Mouse (Mus musculus) embryonic facial prominence, embryonic 10.5 days (tissue): ENCODE measurements at regions not wholly inside any gene's neighbourhood (a gene's known extent, or its start where the extent isn't known, plus 50 kb on each side); places are given as distances from the start of the nearest gene placed in this dataset.

Experiments
- DNase-seq: peaks from one replicate; pipeline ENCODE4 v3.0.0-alpha.2; 2017; ENCODE audit warnings: low spot score
- H3K27ac ChIP-seq: fragments of 300-500 bp; sonication (generic); replicated peaks from 2 replicates; pipeline ENCODE4 v1.5.1; 2016; ENCODE audit warnings: mild to moderate bottlenecking
- H3K27me3 ChIP-seq: fragments of 300-500 bp; sonication (generic); replicated peaks from 2 replicates; pipeline ENCODE4 v1.6.1; 2016; ENCODE audit warnings: low read depth, mild to moderate bottlenecking; ENCODE audit not compliant: poor library complexity, severe bottlenecking
- H3K36me3 ChIP-seq: fragments of 300-500 bp; sonication (generic); replicated peaks from 2 replicates; pipeline ENCODE4 v1.6.1; 2016; ENCODE audit warnings: mild to moderate bottlenecking, moderate library complexity
- H3K4me1 ChIP-seq: fragments of 300-500 bp; sonication (generic); 2 replicates; pipeline ENCODE4 v1.6.1; 2016
- H3K4me3 ChIP-seq: fragments of 300-500 bp; sonication (generic); 2 replicates; pipeline ENCODE4 v1.5.1; 2016; ENCODE audit warnings: mild to moderate bottlenecking, moderate library complexity
- H3K9me3 ChIP-seq: fragments of 300-500 bp; sonication (generic); 2 replicates; pipeline ENCODE4 v1.6.1; 2016; ENCODE audit warnings: mild to moderate bottlenecking
- WGBS: fragments of 180-500 bp; shearing (Covaris S2); methylation state at CpG from one replicate; pipeline ENCODE4 v1.1.7; 2016; 5-methylcytosine and 5-hydroxymethylcytosine counted together

- Histone ChIP-seq H3K4me1 (no peaks in the 10 kb centered on the region), H3K27me3 (no peaks in the 10 kb centered on the region), H3K4me3 (no peak overlapping the region), H3K27ac (no peak overlapping the region), H3K9me3 (no peaks in the 10 kb centered on the region), H3K36me3 (no peaks in the 10 kb centered on the region)
- no peak for DNase-seq
- WGBS, result 89% methylated on average over 1 of the region's 1 CpGs
Observed at GRCm38 (mm10) chr12:58513951-58514350, 244.9 kb upstream of the Clec14a start.

DNA sequence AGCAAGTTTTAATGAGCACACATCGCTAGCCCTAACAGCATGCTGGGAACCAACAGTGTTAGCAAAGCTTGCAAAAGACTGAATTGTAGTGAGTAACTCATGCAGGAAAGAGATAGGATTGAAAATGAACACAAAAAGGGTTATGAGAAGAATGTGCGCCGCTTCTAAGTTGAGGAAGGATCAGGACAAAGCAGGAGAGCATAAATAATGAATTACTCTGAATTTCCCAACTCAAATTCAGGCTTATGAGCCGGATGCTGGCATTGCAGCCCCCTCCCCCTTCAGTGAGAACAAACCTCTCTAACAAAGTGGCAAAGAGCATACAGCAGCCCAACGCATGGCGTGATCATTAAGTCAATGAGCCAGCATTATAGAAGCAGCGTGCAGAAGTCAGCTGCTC lies 243.6 kb upstream of the Clec14a start:
- Histone ChIP-seq H3K4me3 (no peak overlapping the region), H3K4me1 (no peaks in the 10 kb centered on the region), H3K9me3 (no peaks in the 10 kb centered on the region), H3K27me3 (no peaks in the 10 kb centered on the region), H3K36me3 (no peaks in the 10 kb centered on the region), H3K27ac (no peak overlapping the region)
- 63% methylated on average over 7 of the region's 7 CpGs for WGBS
- DNase-seq, result no peak

DNA sequence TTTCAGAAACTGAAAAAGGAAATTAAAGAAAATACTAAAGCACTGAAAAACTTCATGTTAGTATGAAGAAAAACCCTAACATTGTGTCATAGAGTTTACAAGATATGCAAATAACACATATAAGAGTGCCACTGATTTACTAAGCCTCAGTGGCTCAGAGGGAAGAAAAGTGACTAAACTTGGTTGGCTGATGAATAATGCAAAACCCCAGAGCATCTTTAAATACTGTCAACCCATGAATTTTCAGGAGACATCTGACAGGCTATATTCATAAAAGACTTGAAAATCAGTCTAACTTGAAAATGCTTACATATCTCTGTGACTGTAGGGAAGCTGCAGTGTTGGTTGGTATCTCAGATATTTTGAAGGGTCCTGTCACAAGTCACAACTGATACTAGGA lies 235.2 kb upstream of the Clec14a start:
- Histone ChIP-seq H3K27ac (no peak overlapping the region), H3K4me1 (no peaks in the 10 kb centered on the region), H3K36me3 (no peaks in the 10 kb centered on the region), H3K27me3 (no peaks in the 10 kb centered on the region), H3K9me3 (no peaks in the 10 kb centered on the region), H3K4me3 (no peak overlapping the region)
- DNase-seq, result no peak

DNA sequence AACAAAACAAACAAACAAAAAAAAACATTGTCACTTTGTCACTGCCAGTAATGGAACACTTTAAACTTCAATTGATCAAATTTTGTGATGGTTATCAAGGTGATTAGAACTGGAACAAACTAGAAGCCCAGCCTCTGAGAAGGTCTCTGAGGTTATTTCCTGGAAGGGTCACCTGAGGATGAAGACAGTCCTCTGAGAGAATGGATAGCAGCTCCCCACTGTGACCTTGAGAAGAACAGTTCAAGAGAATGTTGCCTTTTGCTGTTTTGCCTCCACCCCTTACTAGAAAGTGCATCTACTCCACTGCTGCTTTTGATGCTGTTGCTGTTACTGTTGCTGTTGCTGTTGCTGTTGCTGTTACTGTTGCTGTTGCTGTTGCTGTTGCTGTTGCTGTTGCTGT lies 205.1 kb upstream of the Clec14a start:
- DNase-seq, result no peak
- Histone ChIP-seq H3K4me3 (no peak overlapping the region), H3K27ac (no peak overlapping the region), H3K4me1 (peaks cover 12% of the 10 kb centered on the region), H3K9me3 (no peaks in the 10 kb centered on the region), H3K27me3 (no peaks in the 10 kb centered on the region), H3K36me3 (no peaks in the 10 kb centered on the region)

DNA sequence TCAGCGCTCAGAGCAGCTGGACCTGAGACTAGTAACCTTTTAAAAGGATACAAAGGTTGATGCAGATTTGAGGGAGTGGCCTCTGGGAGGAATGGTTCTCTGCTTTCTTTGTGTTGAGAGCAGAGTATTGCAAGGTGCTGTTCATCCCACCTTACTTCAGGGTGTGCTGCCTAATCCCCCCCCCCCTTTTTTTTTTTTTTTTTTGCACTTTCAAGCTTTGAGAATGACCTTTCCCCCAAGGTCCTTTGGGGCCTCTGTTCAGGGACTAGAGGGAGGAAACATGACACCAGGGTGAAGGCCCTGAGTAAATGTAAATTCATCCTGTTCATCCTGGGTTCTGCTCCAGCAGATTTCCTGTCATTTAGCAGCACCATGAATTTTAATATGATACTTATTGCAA lies 204.4 kb upstream of the Clec14a start:
- no peaks in the 10 kb centered on the region for H3K9me3 ChIP-seq
- H3K27ac ChIP-seq, result no peak overlapping the region
- WGBS, result 66% methylated on average over 1 of the region's 1 CpGs
- no peak overlapping the region for H3K4me3 ChIP-seq
- no peaks in the 10 kb centered on the region for H3K27me3 ChIP-seq
- H3K4me1 ChIP-seq, result peaks cover 12% of the 10 kb centered on the region
- no peak for DNase-seq
- H3K36me3 ChIP-seq, result no peaks in the 10 kb centered on the region

DNA sequence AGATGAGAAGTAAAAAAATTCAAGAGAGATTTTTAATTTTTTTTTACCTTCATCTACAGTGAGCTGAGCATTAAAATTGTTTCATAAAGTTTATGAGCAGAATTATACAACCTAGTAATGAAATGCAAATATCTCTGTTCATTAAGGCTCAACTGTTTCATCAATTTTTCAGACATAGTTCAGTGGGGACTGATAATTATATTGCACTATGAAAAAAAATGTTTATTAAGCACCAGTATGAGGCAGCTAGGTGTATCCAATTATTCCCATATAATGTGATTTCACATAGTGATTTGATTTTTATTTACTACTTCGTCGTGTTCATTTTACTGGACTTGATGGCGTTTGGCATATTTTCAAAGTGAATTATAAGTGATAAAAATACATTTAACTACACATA lies 191.4 kb upstream of the Clec14a start:
- Histone ChIP-seq H3K4me3 (no peak overlapping the region), H3K9me3 (no peaks in the 10 kb centered on the region), H3K27me3 (no peaks in the 10 kb centered on the region), H3K27ac (no peak overlapping the region), H3K4me1 (no peaks in the 10 kb centered on the region), H3K36me3 (no peaks in the 10 kb centered on the region)
- DNase-seq, result no peak
- WGBS, result 92% methylated on average over 3 of the region's 3 CpGs

DNA sequence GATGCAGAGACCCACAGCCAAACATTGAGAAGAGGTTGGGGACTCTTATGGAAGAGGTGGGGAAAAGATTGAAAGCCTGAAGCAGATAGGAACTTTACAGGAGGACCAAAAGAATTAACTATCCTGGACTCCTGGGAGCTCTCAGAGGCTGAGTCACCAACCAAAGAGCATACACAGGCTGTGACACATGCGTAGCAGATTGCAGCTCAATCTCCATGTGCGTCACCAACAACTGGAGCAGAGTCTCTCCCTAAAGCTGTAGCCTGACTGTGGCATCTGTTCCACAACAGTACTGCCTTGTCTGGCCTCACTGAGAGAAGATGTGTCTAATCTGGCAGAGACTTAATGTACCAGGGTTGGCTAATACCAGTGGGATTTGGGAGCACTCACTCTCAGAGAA lies 185.7 kb upstream of the Clec14a start:
- Histone ChIP-seq H3K27ac (no peak overlapping the region), H3K4me1 (no peaks in the 10 kb centered on the region), H3K27me3 (no peaks in the 10 kb centered on the region), H3K36me3 (no peaks in the 10 kb centered on the region), H3K4me3 (no peak overlapping the region), H3K9me3 (no peaks in the 10 kb centered on the region)
- 85% methylated on average over 2 of the region's 2 CpGs for WGBS
- DNase-seq, result no peak

GRCm38 (mm10) chr12:58443007-58443406 lies 173.9 kb upstream of the Clec14a start:
- H3K27me3 ChIP-seq, result no peaks in the 10 kb centered on the region
- H3K4me1 ChIP-seq, result no peaks in the 10 kb centered on the region
- DNase-seq, result no peak
- no peak overlapping the region for H3K27ac ChIP-seq
- WGBS, result 82% methylated on average over 3 of the region's 3 CpGs
- H3K9me3 ChIP-seq, result no peaks in the 10 kb centered on the region
- H3K36me3 ChIP-seq, result no peaks in the 10 kb centered on the region
- no peak overlapping the region for H3K4me3 ChIP-seq

DNA sequence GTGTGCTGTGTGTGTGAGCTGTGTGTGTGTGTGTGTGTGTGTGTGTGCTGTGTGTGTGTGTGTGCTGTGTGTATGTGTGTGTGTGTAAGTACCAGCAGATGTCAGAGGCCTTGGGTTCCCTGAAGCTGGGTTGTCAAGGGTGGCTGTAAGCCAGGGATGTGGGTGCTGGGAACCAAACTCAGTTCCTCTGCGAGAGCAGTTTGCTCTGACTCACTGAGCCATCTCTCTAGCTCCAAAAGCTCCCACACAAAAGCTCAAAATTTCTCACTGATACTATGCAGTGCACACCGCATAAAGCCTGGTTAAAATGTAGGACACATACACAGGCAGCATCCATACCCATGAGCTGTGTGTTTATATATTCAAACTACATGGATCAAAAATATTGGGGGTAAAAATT lies 172.9 kb upstream of the Clec14a start:
- Histone ChIP-seq H3K27me3 (no peaks in the 10 kb centered on the region), H3K27ac (no peak overlapping the region), H3K9me3 (no peaks in the 10 kb centered on the region), H3K36me3 (no peaks in the 10 kb centered on the region), H3K4me1 (no peaks in the 10 kb centered on the region), H3K4me3 (no peak overlapping the region)
- 93% methylated on average over 2 of the region's 2 CpGs for WGBS
- DNase-seq, result no peak

DNA sequence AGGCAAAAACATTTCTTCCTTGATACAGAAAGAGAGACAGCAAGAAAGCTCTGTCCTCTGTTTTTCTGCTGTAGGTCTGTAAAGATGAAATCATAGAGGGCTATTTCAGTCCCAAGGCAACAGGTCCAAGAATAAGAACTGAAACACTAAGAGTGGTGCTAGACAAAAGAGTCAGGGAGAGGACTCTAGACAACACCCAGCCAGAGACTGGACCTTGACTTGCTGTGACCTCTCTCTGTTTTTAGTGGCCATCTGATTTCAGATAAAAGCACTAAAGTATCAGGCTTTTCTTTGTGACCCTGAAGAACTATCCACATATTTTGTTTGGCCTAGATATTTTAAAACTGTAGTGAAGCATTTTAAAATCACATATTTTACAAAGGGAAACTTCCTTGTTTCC lies 171.6 kb upstream of the Clec14a start:
- Histone ChIP-seq H3K4me3 (no peak overlapping the region), H3K36me3 (no peaks in the 10 kb centered on the region), H3K27me3 (no peaks in the 10 kb centered on the region), H3K9me3 (no peaks in the 10 kb centered on the region), H3K27ac (no peak overlapping the region), H3K4me1 (no peaks in the 10 kb centered on the region)
- DNase-seq, result no peak

GRCm38 (mm10) chr12:58437031-58437430 lies 167.9 kb upstream of the Clec14a start:
- Histone ChIP-seq H3K4me1 (no peaks in the 10 kb centered on the region), H3K27me3 (no peaks in the 10 kb centered on the region), H3K4me3 (no peak overlapping the region), H3K36me3 (no peaks in the 10 kb centered on the region), H3K27ac (no peak overlapping the region), H3K9me3 (no peaks in the 10 kb centered on the region)
- no peak for DNase-seq
- 79% methylated on average over 6 of the region's 6 CpGs for WGBS

GRCm38 (mm10) chr12:58434504-58434903 lies 165.4 kb upstream of the Clec14a start:
- no peaks in the 10 kb centered on the region for H3K4me1 ChIP-seq
- H3K9me3 ChIP-seq, result no peaks in the 10 kb centered on the region
- H3K27me3 ChIP-seq, result no peaks in the 10 kb centered on the region
- H3K36me3 ChIP-seq, result no peaks in the 10 kb centered on the region
- WGBS, result 83% methylated on average over 5 of the region's 5 CpGs
- no peak overlapping the region for H3K27ac ChIP-seq
- DNase-seq, result no peak
- H3K4me3 ChIP-seq, result no peak overlapping the region

DNA sequence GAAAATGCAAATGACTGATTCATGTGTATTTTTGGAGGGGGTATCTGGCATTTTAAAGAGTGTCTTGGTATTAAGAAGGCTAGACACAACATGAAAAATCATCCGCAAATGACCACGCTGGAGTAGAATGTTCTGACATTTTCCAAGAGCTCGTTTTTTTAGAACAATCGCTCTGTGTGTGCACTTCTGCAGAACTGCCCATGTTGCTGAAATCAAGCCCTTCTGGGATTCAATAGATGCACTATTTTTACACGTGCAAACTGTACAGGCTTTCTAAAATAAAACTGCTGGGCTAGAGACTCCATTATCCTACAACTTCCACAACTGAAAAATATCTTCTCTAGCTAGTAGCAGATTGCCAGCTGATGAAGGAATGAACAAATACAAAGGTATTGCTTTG lies 160.8 kb upstream of the Clec14a start:
- Histone ChIP-seq H3K36me3 (no peaks in the 10 kb centered on the region), H3K27ac (no peak overlapping the region), H3K4me3 (no peak overlapping the region), H3K4me1 (no peaks in the 10 kb centered on the region), H3K9me3 (no peaks in the 10 kb centered on the region), H3K27me3 (no peaks in the 10 kb centered on the region)
- WGBS, result 83% methylated on average over 5 of the region's 5 CpGs
- no peak for DNase-seq

DNA sequence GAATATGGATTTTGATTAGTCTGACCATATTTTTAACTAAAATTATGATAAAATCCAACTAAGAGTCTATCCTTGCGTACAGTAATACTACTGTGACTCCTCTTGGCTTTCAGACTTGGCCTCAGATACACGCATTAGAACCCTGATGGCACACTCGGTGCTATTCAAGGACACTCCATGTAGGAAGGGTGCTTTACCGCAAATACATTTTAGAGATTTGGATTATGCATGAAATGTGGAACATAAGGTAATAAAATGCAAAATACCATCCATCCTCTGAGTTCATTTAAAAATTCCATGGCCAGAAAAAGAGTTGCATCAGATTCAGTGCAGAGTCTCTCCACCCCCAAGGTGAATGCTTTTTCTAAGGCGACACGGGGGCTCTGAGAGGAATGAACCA lies 157.7 kb upstream of the Clec14a start:
- no peak for DNase-seq
- no peak overlapping the region for H3K4me3 ChIP-seq
- no peaks in the 10 kb centered on the region for H3K9me3 ChIP-seq
- H3K36me3 ChIP-seq, result no peaks in the 10 kb centered on the region
- H3K4me1 ChIP-seq, result no peaks in the 10 kb centered on the region
- WGBS, result 91% methylated on average over 6 of the region's 6 CpGs
- no peak overlapping the region for H3K27ac ChIP-seq
- H3K27me3 ChIP-seq, result no peaks in the 10 kb centered on the region
